ENCODE assay signal across 10 mouse cellular contexts in genomic region chr8:47461650-47462049, GRCm38 (mm10). TPM values are rescaled to one million over a fixed set of nuclear protein-coding genes. Genes with fewer than 3 reads are reported as not detected.
DNase-seq lines count a peak whose midpoint lies in the region; ATAC-seq lines count a peak whose summit lies in the region.
"Had no signal": no experiment of that assay in that cellular context is flagged by ENCODE, and none has a peak within 500 bp of the region (broad histone marks: within the 10 kb centered on the region; RNA-seq: fewer than 3 reads in every experiment).

No protein-coding gene starts in this region.

- H3K9me3 ChIP-seq in kidney, embryonic 16.5 days (ENCODE audit: low read length): peaks cover 13% of the 10 kb centered on the region
- H3K9me3 ChIP-seq in midbrain, embryonic 15.5 days: no peaks in the 10 kb centered on the region
- H3K9me3 ChIP-seq: G1E had no signal

- no peaks in the 10 kb centered on the region for H3K36me3 ChIP-seq in kidney, embryonic 16.5 days (ENCODE audit: insufficient read depth, low read length)
- H3K36me3 ChIP-seq in midbrain, embryonic 15.5 days (replicated peaks): no peaks in the 10 kb centered on the region
- H3K36me3 ChIP-seq: G1E; limb, embryonic 13.5 days had no signal

- ATAC-seq in kidney, embryonic 16.5 days (ENCODE audit: low FRiP score, low TSS enrichment): no peak
- ATAC-seq in midbrain, embryonic 15.5 days (replicated peaks): no peak

- no peak overlapping the region for H3K9ac ChIP-seq in kidney, embryonic 16.5 days (replicated peaks; ENCODE audit: low read length)
- H3K9ac ChIP-seq in midbrain, embryonic 15.5 days: no peak overlapping the region
- H3K9ac ChIP-seq: limb, embryonic 13.5 days had no signal

- H3K27me3 ChIP-seq in kidney, embryonic 16.5 days (ENCODE audit: insufficient read depth, low read length): no peaks in the 10 kb centered on the region
- no peaks in the 10 kb centered on the region for H3K27me3 ChIP-seq in midbrain, embryonic 15.5 days (replicated peaks)
- H3K27me3 ChIP-seq: limb, embryonic 13.5 days had no signal

- H3K27ac ChIP-seq in kidney, embryonic 16.5 days (ENCODE audit: low read length): no peak overlapping the region
- H3K27ac ChIP-seq in midbrain, embryonic 15.5 days: no peak overlapping the region
- H3K27ac ChIP-seq: limb, embryonic 13.5 days had no signal

- peak; percentile 46 for DNase-seq in kidney, adult 11 months
- peak; percentile 22 to 44 for DNase-seq in frontal cortex, postnatal 10 days (ENCODE audit: low spot score in 2 of 2)
- peak; percentile 63 for DNase-seq in kidney, postnatal 14 days
- peak; percentile 51 to 61 for DNase-seq in right cerebral cortex, adult 2 months (ENCODE audit: low spot score in 2 of 2)
- DNase-seq in thymus, postnatal 4 days: no peak
- no peak for DNase-seq in testis, postnatal 10 days (ENCODE audit: low spot score)

- H3K4me2 ChIP-seq in kidney, embryonic 16.5 days (replicated peaks; ENCODE audit: low read depth, low read length): no peak overlapping the region
- no peak overlapping the region for H3K4me2 ChIP-seq in midbrain, embryonic 15.5 days
- H3K4me2 ChIP-seq: limb, embryonic 13.5 days had no signal

- peaks cover 4% of the 10 kb centered on the region; the same call in 1 of the 2 replicates for H3K4me1 ChIP-seq in kidney, embryonic 16.5 days (ENCODE audit: insufficient read depth, low read length)
- no peaks in the 10 kb centered on the region for H3K4me1 ChIP-seq in midbrain, embryonic 15.5 days
- H3K4me1 ChIP-seq: limb, embryonic 13.5 days had no signal

- no peak overlapping the region for H3K4me3 ChIP-seq in kidney, embryonic 16.5 days (ENCODE audit: low read length)
- H3K4me3 ChIP-seq in midbrain, embryonic 15.5 days: no peak overlapping the region
- H3K4me3 ChIP-seq: limb, embryonic 13.5 days had no signal

- WGBS in kidney, embryonic 16.5 days: 74% methylated on average over 10 of the region's 10 CpGs
- WGBS in midbrain, embryonic 15.5 days: 80% methylated on average over 10 of the region's 10 CpGs

RNA-seq across cellular contexts. Expression of gene Stox2, which starts 15.5 kb away (rescaled TPM):
- 9.4 and 13.8 TPM in 2 replicates for polyA plus RNA-seq in kidney, embryonic 16.5 days (2015; fragmentation: Nextera tagmentation; extraction: Ambion mirVana)
- 51.3 and 51.9 TPM in 2 replicates for polyA plus RNA-seq in midbrain, embryonic 15.5 days (2015; fragmentation: Nextera tagmentation; extraction: Ambion mirVana)
- polyA plus RNA-seq: G1E had no signal

Comparison
In these comparisons a context has a peak if more than half of its experiments do, and no peak if none do; other contexts are left out.
1. DNase-seq: peak in kidney, adult 11 months (single experiment), frontal cortex, postnatal 10 days (2 of 2), kidney, postnatal 14 days (single experiment) and right cerebral cortex, adult 2 months (2 of 2); none in thymus, postnatal 4 days (single experiment) and testis, postnatal 10 days (single experiment).